Mouse (Mus musculus): ENCODE measurements around the gene Arl6ip1. TPM values are rescaled to one million over a fixed set of nuclear protein-coding genes. Genes with fewer than 3 reads are reported as not detected.

Arl6ip1 gene
- polyA plus RNA-seq, 1 experiment from 2014 or later = 509 TPM

- under 1% methylated on average over 20 of the region's 20 CpGs for WGBS
- Histone ChIP-seq H3K27ac (peak overlapping the region; percentile 90), H3K4me1 (replicated peaks) (peaks cover 54% of the 10 kb centered on the region), H3K4me3 (replicated peaks) (peak overlapping the region; percentile 98), H3K9me3 (no peaks in the 10 kb centered on the region), H3K9ac (replicated peaks) (peak overlapping the region; percentile 99), H3K4me2 (replicated peaks) (peak overlapping the region; percentile 92), H3K27me3 (no peaks in the 10 kb centered on the region), H3K36me3 (peaks cover 68% of the 10 kb centered on the region)
- ATAC-seq = peak; percentile 76; the same call in 1 of the 2 replicates
Measured at GRCm38 (mm10) chr7:118115533-118115876, 14.0 kb downstream of the Arl6ip1 start.

- H3K36me3 ChIP-seq = peaks cover 68% of the 10 kb centered on the region
- peak overlapping the region; percentile 99 for H3K9ac ChIP-seq (replicated peaks)
- no peaks in the 10 kb centered on the region for H3K27me3 ChIP-seq
- peaks cover 54% of the 10 kb centered on the region for H3K4me1 ChIP-seq (replicated peaks)
- WGBS = 79% methylated on average over 5 of the region's 5 CpGs
- peak overlapping the region; percentile 92 for H3K4me2 ChIP-seq (replicated peaks)
- no peaks in the 10 kb centered on the region for H3K9me3 ChIP-seq
- peak overlapping the region; percentile 98 for H3K4me3 ChIP-seq (replicated peaks)
- H3K27ac ChIP-seq = no peak overlapping the region
- ATAC-seq = no peak
Measured at GRCm38 (mm10) chr7:118113541-118114297, 15.7 kb downstream of the Arl6ip1 start.

GRCm38 (mm10) chr7:118111128-118111527, 18.3 kb downstream of the Arl6ip1 start:
- H3K27ac ChIP-seq = no peak overlapping the region
- peaks cover 86% of the 10 kb centered on the region for H3K36me3 ChIP-seq
- H3K4me2 ChIP-seq (replicated peaks) = peak overlapping the region; percentile 92
- H3K4me1 ChIP-seq (replicated peaks) = peaks cover 54% of the 10 kb centered on the region
- H3K9ac ChIP-seq (replicated peaks) = 0 out of 2 replicates have a peak overlapping the region, but pooled peaks have one; percentile 39
- no peaks in the 10 kb centered on the region for H3K9me3 ChIP-seq
- H3K27me3 ChIP-seq = no peaks in the 10 kb centered on the region
- ATAC-seq = no peak
- WGBS = 86% methylated on average over 3 of the region's 3 CpGs
- H3K4me3 ChIP-seq (replicated peaks) = peak overlapping the region; percentile 11; the same call in 1 of the 2 replicates

GRCm38 (mm10) chr7:118107671-118108070, 21.8 kb downstream of the Arl6ip1 start:
- Histone ChIP-seq H3K4me3 (replicated peaks) (no peak overlapping the region), H3K9ac (replicated peaks) (no peak overlapping the region), H3K27ac (no peak overlapping the region), H3K36me3 (peaks cover 80% of the 10 kb centered on the region), H3K4me1 (replicated peaks) (peaks cover 28% of the 10 kb centered on the region), H3K9me3 (no peaks in the 10 kb centered on the region), H3K27me3 (no peaks in the 10 kb centered on the region), H3K4me2 (replicated peaks) (no peak overlapping the region)
- WGBS = 55% methylated on average over 1 of the region's 1 CpGs
- ATAC-seq = no peak

GRCm38 (mm10) chr7:118104458-118105052, 24.9 kb downstream of the Arl6ip1 start:
- ATAC-seq = no peak
- 86% methylated on average over 5 of the region's 5 CpGs for WGBS
- H3K4me1 ChIP-seq (replicated peaks) = 0 out of 2 replicates have a peak, but pooled peaks cover 7% of the 10 kb centered on the region

GRCm38 (mm10) chr7:118103462-118104379, 25.7 kb downstream of the Arl6ip1 start:
- Histone ChIP-seq H3K4me3 (replicated peaks) (no peak overlapping the region), H3K4me2 (replicated peaks) (no peak overlapping the region), H3K27me3 (no peaks in the 10 kb centered on the region), H3K36me3 (peaks cover 40% of the 10 kb centered on the region), H3K27ac (0 out of 2 replicates have a peak overlapping the region, but pooled peaks have one; percentile 2), H3K9ac (replicated peaks) (no peak overlapping the region), H3K4me1 (replicated peaks) (0 out of 2 replicates have a peak, but pooled peaks cover 7% of the 10 kb centered on the region), H3K9me3 (no peaks in the 10 kb centered on the region)
- 40% methylated on average over 5 of the region's 5 CpGs for WGBS
- peak; percentile 37; the same call in 1 of the 2 replicates for ATAC-seq

More at GRCm38 (mm10) chr7:118104458-118105052, 24.9 kb downstream of the Arl6ip1 start:
- no peak overlapping the region for H3K27ac ChIP-seq
- H3K27me3 ChIP-seq = no peaks in the 10 kb centered on the region
- H3K4me2 ChIP-seq (replicated peaks) = no peak overlapping the region
- peaks cover 49% of the 10 kb centered on the region for H3K36me3 ChIP-seq
- no peak overlapping the region for H3K9ac ChIP-seq (replicated peaks)
- H3K4me3 ChIP-seq (replicated peaks) = no peak overlapping the region
- H3K9me3 ChIP-seq = no peaks in the 10 kb centered on the region

GRCm38 (mm10) chr7:118102678-118103461, 26.6 kb downstream of the Arl6ip1 start:
- ATAC-seq = peak; percentile 77
- H3K4me2 ChIP-seq (replicated peaks) = no peak overlapping the region
- no peak overlapping the region for H3K9ac ChIP-seq (replicated peaks)
- H3K36me3 ChIP-seq = peaks cover 32% of the 10 kb centered on the region
- H3K4me1 ChIP-seq (replicated peaks) = 0 out of 2 replicates have a peak, but pooled peaks cover 6% of the 10 kb centered on the region
- no peak overlapping the region for H3K4me3 ChIP-seq (replicated peaks)
- no peak overlapping the region for H3K27ac ChIP-seq
- no peaks in the 10 kb centered on the region for H3K9me3 ChIP-seq
- 46% methylated on average over 4 of the region's 4 CpGs for WGBS
- H3K27me3 ChIP-seq = no peaks in the 10 kb centered on the region

GRCm38 (mm10) chr7:118102231-118102630, 27.2 kb downstream of the Arl6ip1 start:
- Histone ChIP-seq H3K4me3 (replicated peaks) (no peak overlapping the region), H3K4me2 (replicated peaks) (no peak overlapping the region), H3K27ac (no peak overlapping the region), H3K9ac (replicated peaks) (no peak overlapping the region), H3K9me3 (no peaks in the 10 kb centered on the region), H3K4me1 (replicated peaks) (no peaks in the 10 kb centered on the region), H3K36me3 (peaks cover 26% of the 10 kb centered on the region), H3K27me3 (no peaks in the 10 kb centered on the region)
- ATAC-seq = peak; percentile 16; the same call in 1 of the 2 replicates
- WGBS = 44% methylated on average over 4 of the region's 4 CpGs

- no peaks in the 10 kb centered on the region for H3K27me3 ChIP-seq
- H3K4me2 ChIP-seq (replicated peaks) = no peak overlapping the region
- no peak for ATAC-seq
- H3K36me3 ChIP-seq = no peaks in the 10 kb centered on the region
- H3K9ac ChIP-seq (replicated peaks) = no peak overlapping the region
- no peak overlapping the region for H3K4me3 ChIP-seq (replicated peaks)
- no peaks in the 10 kb centered on the region for H3K4me1 ChIP-seq (replicated peaks)
- H3K9me3 ChIP-seq = no peaks in the 10 kb centered on the region
- 74% methylated on average over 7 of the region's 7 CpGs for WGBS
- H3K27ac ChIP-seq = no peak overlapping the region
Measured at GRCm38 (mm10) chr7:118097615-118098014, 31.8 kb downstream of the Arl6ip1 start.

GRCm38 (mm10) chr7:118079987-118080386, 49.5 kb downstream of the Arl6ip1 start:
- Histone ChIP-seq H3K27ac (no peak overlapping the region), H3K4me3 (replicated peaks) (no peak overlapping the region), H3K4me1 (replicated peaks) (no peaks in the 10 kb centered on the region), H3K9me3 (no peaks in the 10 kb centered on the region), H3K9ac (replicated peaks) (no peak overlapping the region), H3K36me3 (no peaks in the 10 kb centered on the region), H3K4me2 (replicated peaks) (no peak overlapping the region), H3K27me3 (no peaks in the 10 kb centered on the region)
- no peak for ATAC-seq
- 86% methylated on average over 4 of the region's 4 CpGs for WGBS

GRCm38 (mm10) chr7:118079097-118079496, 50.4 kb downstream of the Arl6ip1 start:
- H3K36me3 ChIP-seq = no peaks in the 10 kb centered on the region
- H3K9me3 ChIP-seq = no peaks in the 10 kb centered on the region
- no peak for ATAC-seq
- H3K9ac ChIP-seq (replicated peaks) = no peak overlapping the region
- no peaks in the 10 kb centered on the region for H3K4me1 ChIP-seq (replicated peaks)
- no peaks in the 10 kb centered on the region for H3K27me3 ChIP-seq
- WGBS = 86% methylated on average over 5 of the region's 5 CpGs
- no peak overlapping the region for H3K27ac ChIP-seq
- H3K4me2 ChIP-seq (replicated peaks) = no peak overlapping the region
- no peak overlapping the region for H3K4me3 ChIP-seq (replicated peaks)
